Mouse (Mus musculus) spleen, adult 10 weeks (tissue): ENCODE measurements around the gene Ccdc71l. TPM values are rescaled to one million over a fixed set of nuclear protein-coding genes. Genes with fewer than 3 reads are reported as not detected.

ENCODE experiments used
- polyA plus RNA-seq: library from polyadenylated mRNA; stranded (reverse); fragments of 350-450 nt; fragmentation: Illumina TruSeq; extraction: RNeasy Lipid Tissue Mini Kit (QIAGEN cat#74804); gene quantifications from one replicate; pipeline ENCODE4 v1.2.3, GENCODE M21; 2015; ENCODE audit warnings: low replicate concordance; ENCODE audit not compliant: insufficient read depth

Ccdc71l gene
- 27.6 TPM for polyA plus RNA-seq

DNA sequence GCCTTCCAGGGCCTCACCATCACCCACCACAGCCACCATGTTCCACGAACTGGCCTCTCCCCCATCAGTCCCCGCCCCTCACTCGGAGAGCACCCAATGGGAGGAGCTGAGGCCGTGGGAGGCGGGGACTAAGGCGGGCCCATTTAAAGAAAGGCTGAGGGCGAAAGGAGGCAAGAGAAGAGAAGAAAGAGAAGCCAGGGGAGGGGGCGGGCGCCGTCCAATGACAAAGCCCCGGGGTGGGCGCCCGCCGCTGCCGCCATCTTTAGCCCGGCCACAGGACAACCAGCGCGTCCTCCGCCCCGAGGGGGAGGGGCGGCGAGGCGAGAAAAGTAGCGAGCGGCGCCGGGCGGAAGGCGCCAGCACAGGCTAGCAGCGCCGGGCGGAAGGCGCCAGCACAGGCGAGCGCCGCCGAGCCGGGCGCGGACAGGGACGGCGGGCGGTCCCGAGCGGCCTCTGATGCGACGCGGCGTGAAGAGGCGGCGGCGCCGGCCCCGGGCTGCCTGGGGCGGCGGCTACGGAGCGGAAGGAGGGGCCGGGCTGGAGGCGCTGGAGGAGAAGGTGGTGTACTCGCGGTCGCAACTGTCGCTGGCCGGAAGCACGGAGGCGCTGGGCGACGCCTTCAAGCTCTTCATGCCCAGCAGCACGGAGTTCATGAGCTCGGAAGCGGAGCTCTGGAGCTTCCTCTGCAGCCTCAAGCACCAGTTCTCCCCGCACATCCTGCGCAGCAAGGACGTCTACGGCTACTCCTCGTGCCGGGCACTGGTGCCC, at the start of gene Ccdc71l:
Gene Ccdc71l, plus strand, starts transcription at position 177 of the 768 bp plus-strand sequence.

Other genes with a start within 250 kb of the Ccdc71l start
- 52.3 TPM for gene Pik3cg, start 170.0 kb upstream of the Ccdc71l start, polyA plus RNA-seq